Mouse (Mus musculus) urinary bladder, adult 2 months (tissue): ENCODE measurements around the gene Gm21738. TPM values are rescaled to one million over a fixed set of nuclear protein-coding genes. Genes with fewer than 3 reads are reported as not detected.
"Not testable (repeated sequence)": the region's sequence is repeated elsewhere in the genome, so short reads cannot be mapped to it uniquely, and the experiment has no call there.

ENCODE experiments used
- DNase-seq: peaks from one replicate; pipeline ENCODE4 v3.0.0; 2022; ENCODE audit warnings: low spot score
- polyA plus RNA-seq: library from polyadenylated mRNA; depleted of rRNA; stranded (reverse); fragments of >200 nt; gene quantifications from 2 replicates; pipeline ENCODE4 v1.2.3, GENCODE M21; 2012; rRNA removed

Gene Gm21738
- not detected in 2 replicates for polyA plus RNA-seq

GRCm38 (mm10) chr14:19418830-19419229 lies at the start of gene Gm21738:
TSS of gene Gm21738 (minus strand) at chr14:19418930.
- not testable (repeated sequence) for DNase-seq

GRCm38 (mm10) chr14:19383741-19384140 lies 35.0 kb downstream of the Gm21738 start:
- not testable (repeated sequence) for DNase-seq

Other genes starting within 250 kb of the Gm21738 start
- gene Gm2244, start 131.0 kb upstream of the Gm21738 start, polyA plus RNA-seq, result 0.06 and 0.10 TPM in 2 replicates
- 10.8 and 15.2 TPM in 2 replicates for gene Gm2237, start 166.2 kb upstream of the Gm21738 start, polyA plus RNA-seq
- gene Gm5458, start 183.7 kb upstream of the Gm21738 start, polyA plus RNA-seq, result not detected in 2 replicates